Mouse (Mus musculus) kidney, adult 10 weeks (tissue): Measurements from ENCODE around the gene Tubd1. TPM values are rescaled to one million over a fixed set of nuclear protein-coding genes. Genes with fewer than 3 reads are reported as not detected.

ENCODE experiments used
- polyA plus RNA-seq: library from polyadenylated mRNA; stranded (reverse); fragments of 350-450 nt; fragmentation: Illumina TruSeq; extraction: RNeasy Lipid Tissue Mini Kit (QIAGEN cat#74804); gene quantifications from one replicate; pipeline ENCODE4 v1.2.3, GENCODE M21; 2014; ENCODE audit warnings: low read depth, low replicate concordance

Gene Tubd1
- polyA plus RNA-seq: 5.1 TPM

GRCm38 (mm10) chr11:86544639-86545299 lies at the start of gene Tubd1, which contains the start of gene Rps6kb1:
Gene Tubd1, plus strand, starts transcription at chr11:86544991.
Gene Rps6kb1, minus strand, starts transcription at chr11:86544805.

Other genes starting within 250 kb of the Tubd1 start
- gene Med13, start 187.4 kb upstream of the Tubd1 start, polyA plus RNA-seq: 75.9 TPM
- 79.5 TPM for gene Rnft1, start 60.3 kb upstream of the Tubd1 start, polyA plus RNA-seq
- gene Rps6kb1, start 186 bp upstream of the Tubd1 start, polyA plus RNA-seq: 32.6 TPM
- gene Vmp1, start 138.8 kb downstream of the Tubd1 start, polyA plus RNA-seq: 363 TPM
- gene Ptrh2, start 139.0 kb downstream of the Tubd1 start, polyA plus RNA-seq: 18.6 TPM
- 398 TPM for gene Cltc, start 212.6 kb downstream of the Tubd1 start, polyA plus RNA-seq